Mouse (Mus musculus) olfactory bulb, adult 2 months (tissue): ENCODE data around the gene Zbtb8b.

Source experiments
- CTCF ChIP-seq: fragments of 200-500 bp; IDR thresholded peaks from 2 replicates; pipeline ENCODE4 v1.5.1; 2012; ENCODE audit warnings: low read depth, mild to moderate bottlenecking, low read length, moderate library complexity; ENCODE audit not compliant: insufficient read depth
- POLR2A ChIP-seq: fragments of 200-500 bp; IDR thresholded peaks from 2 replicates; pipeline ENCODE4 v1.6.1; 2012; ENCODE audit warnings: mild to moderate bottlenecking, low read depth, low read length, moderate library complexity; ENCODE audit not compliant: insufficient read depth

DNA sequence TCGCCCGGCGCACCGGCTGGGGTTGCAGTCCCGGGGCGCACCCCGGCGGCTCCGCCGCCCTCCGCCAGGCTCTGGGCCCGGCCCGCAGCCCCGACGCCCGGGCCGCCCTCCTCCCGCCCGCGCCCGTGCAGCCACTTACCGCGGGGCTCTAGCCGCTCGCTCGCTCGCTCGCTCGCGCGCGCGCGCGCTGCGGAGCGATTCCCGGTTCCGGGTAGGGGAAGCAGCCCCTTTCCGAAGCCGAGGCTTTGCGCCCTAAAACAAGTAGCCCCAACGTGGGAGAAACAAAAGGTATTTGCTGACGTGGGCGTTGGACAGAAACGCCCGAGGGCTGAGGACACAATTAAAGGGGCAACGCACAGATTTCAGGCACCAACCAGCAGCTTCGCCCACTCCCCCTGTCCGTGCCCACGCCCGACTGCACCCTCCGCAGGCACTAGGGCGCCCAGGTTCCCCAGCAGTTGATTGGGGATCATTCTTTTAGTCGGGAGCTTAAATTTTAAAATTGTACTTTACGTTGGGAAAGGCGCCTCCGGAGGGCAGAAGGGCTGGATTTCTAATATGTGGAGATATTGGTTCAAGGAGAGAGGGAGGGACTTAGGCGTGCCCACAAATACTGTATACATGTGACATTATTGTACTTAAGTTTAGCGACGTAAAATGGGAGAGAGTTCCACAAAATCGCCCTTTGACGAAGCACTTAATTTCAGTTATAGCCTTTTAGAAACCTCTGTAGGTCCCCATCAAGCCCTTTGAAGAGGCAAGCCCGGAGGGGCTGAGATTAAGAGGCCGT, 62.9 kb downstream of the Zbtb8b start, which contains the start of gene Zbtb8a:
- TF ChIP-seq CTCF (no peak), POLR2A (peak; percentile 29; the same call in 1 of the 2 replicates)
